Mouse (Mus musculus): Measurements from ENCODE around the gene Cadm1. TPM values are rescaled to one million over a fixed set of nuclear protein-coding genes. Genes with fewer than 3 reads are reported as not detected.

Gene Cadm1
- polyA plus RNA-seq, 1 experiment, result 92.2 TPM

GRCm38 (mm10) chr9:47749160-47749559, 219.2 kb downstream of the Cadm1 start:
- H3K4me1 ChIP-seq (ENCODE audit: control insufficient read depth, insufficient read depth, low read length), result no peaks in the 10 kb centered on the region
- TF ChIP-seq CTCF (IDR thresholded peaks at IDR 0.05; ENCODE audit: control insufficient read depth, insufficient read depth, insufficient replicate concordance, low read depth, low read length) (no peak), POLR2A (IDR thresholded peaks at IDR 0.05; ENCODE audit: control insufficient read depth, low read depth, low read length) (no peak)
- no peak overlapping the region for H3K4me3 ChIP-seq (ENCODE audit: control insufficient read depth, low read depth, low read length)
- H3K27me3 ChIP-seq (ENCODE audit: control insufficient read depth, insufficient read depth, low read length), result no peaks in the 10 kb centered on the region
- H3K36me3 ChIP-seq (ENCODE audit: control insufficient read depth, insufficient read depth, low read length), result no peaks in the 10 kb centered on the region
- no peak overlapping the region for H3K27ac ChIP-seq (ENCODE audit: control insufficient read depth, insufficient read depth, low read depth, low read length)

DNA sequence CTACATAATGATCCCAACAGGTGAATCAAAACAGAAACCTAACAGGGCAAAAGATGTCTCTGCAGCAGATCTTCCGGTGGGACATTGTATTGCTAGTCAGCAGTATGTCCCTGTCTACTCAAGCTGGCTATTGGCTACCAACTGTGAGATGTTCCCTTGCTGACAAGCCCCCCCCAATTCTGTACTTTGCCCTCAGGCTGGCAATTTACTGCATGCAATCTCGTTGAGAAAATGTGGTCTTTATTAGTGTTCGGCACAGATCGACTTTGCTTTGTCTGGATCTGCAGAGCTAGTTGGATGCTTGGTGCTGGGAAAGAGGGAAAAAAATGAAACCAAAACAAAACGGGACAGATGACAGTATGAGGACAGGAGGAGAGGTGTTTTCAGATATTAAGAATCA, 222.5 kb downstream of the Cadm1 start:
- Histone ChIP-seq H3K27ac (ENCODE audit: control insufficient read depth, insufficient read depth, low read depth, low read length) (no peak overlapping the region), H3K4me3 (ENCODE audit: control insufficient read depth, low read depth, low read length) (no peak overlapping the region), H3K27me3 (ENCODE audit: control insufficient read depth, insufficient read depth, low read length) (no peaks in the 10 kb centered on the region), H3K4me1 (ENCODE audit: control insufficient read depth, insufficient read depth, low read length) (no peaks in the 10 kb centered on the region), H3K36me3 (ENCODE audit: control insufficient read depth, insufficient read depth, low read length) (no peaks in the 10 kb centered on the region)
- no peak for TF ChIP-seq CTCF (IDR thresholded peaks at IDR 0.05; ENCODE audit: control insufficient read depth, insufficient read depth, insufficient replicate concordance, low read depth, low read length)
- no peak for TF ChIP-seq POLR2A (IDR thresholded peaks at IDR 0.05; ENCODE audit: control insufficient read depth, low read depth, low read length)

DNA sequence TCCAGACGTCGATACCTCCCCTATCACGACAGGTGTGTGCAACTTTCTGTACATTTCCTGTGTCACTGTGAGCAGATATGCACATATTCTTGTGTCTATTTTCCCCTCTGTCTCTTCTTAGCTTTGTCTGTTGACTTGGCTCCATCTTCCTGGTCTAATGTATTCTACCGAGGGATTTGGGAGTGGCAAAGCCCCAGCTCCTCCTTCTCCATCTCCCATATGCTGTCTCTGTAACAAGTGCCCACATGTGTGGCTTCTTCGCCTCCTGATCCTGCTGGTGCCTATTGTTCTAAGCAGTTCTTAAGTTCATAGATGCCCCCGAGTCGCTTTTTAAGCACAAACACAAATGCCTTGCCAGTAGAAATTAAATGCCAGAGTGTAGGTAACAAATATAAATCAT, 223.2 kb downstream of the Cadm1 start:
- no peak overlapping the region for H3K4me3 ChIP-seq (ENCODE audit: control insufficient read depth, low read depth, low read length)
- H3K27ac ChIP-seq (ENCODE audit: control insufficient read depth, insufficient read depth, low read depth, low read length), result no peak overlapping the region
- H3K27me3 ChIP-seq (ENCODE audit: control insufficient read depth, insufficient read depth, low read length), result no peaks in the 10 kb centered on the region
- no peaks in the 10 kb centered on the region for H3K4me1 ChIP-seq (ENCODE audit: control insufficient read depth, insufficient read depth, low read length)
- H3K36me3 ChIP-seq (ENCODE audit: control insufficient read depth, insufficient read depth, low read length), result no peaks in the 10 kb centered on the region
- TF ChIP-seq POLR2A (IDR thresholded peaks at IDR 0.05; ENCODE audit: control insufficient read depth, low read depth, low read length) (no peak), CTCF (IDR thresholded peaks at IDR 0.05; ENCODE audit: control insufficient read depth, insufficient read depth, insufficient replicate concordance, low read depth, low read length) (no peak)

- no peak for TF ChIP-seq CTCF (IDR thresholded peaks at IDR 0.05; ENCODE audit: control insufficient read depth, insufficient read depth, insufficient replicate concordance, low read depth, low read length)
- no peak for TF ChIP-seq POLR2A (IDR thresholded peaks at IDR 0.05; ENCODE audit: control insufficient read depth, low read depth, low read length)
- Histone ChIP-seq H3K4me3 (ENCODE audit: control insufficient read depth, low read depth, low read length) (no peak overlapping the region), H3K27ac (ENCODE audit: control insufficient read depth, insufficient read depth, low read depth, low read length) (no peak overlapping the region), H3K27me3 (ENCODE audit: control insufficient read depth, insufficient read depth, low read length) (no peaks in the 10 kb centered on the region), H3K4me1 (ENCODE audit: control insufficient read depth, insufficient read depth, low read length) (no peaks in the 10 kb centered on the region), H3K36me3 (ENCODE audit: control insufficient read depth, insufficient read depth, low read length) (no peaks in the 10 kb centered on the region)
Measured at GRCm38 (mm10) chr9:47755119-47755518, 225.1 kb downstream of the Cadm1 start.

GRCm38 (mm10) chr9:47757798-47758197, 227.8 kb downstream of the Cadm1 start:
- Histone ChIP-seq H3K4me1 (ENCODE audit: control insufficient read depth, insufficient read depth, low read length) (no peaks in the 10 kb centered on the region), H3K27me3 (ENCODE audit: control insufficient read depth, insufficient read depth, low read length) (no peaks in the 10 kb centered on the region), H3K27ac (ENCODE audit: control insufficient read depth, insufficient read depth, low read depth, low read length) (no peak overlapping the region), H3K36me3 (ENCODE audit: control insufficient read depth, insufficient read depth, low read length) (no peaks in the 10 kb centered on the region), H3K4me3 (ENCODE audit: control insufficient read depth, low read depth, low read length) (no peak overlapping the region)
- TF ChIP-seq POLR2A (IDR thresholded peaks at IDR 0.05; ENCODE audit: control insufficient read depth, low read depth, low read length) (no peak), CTCF (IDR thresholded peaks at IDR 0.05; ENCODE audit: control insufficient read depth, insufficient read depth, insufficient replicate concordance, low read depth, low read length) (no peak)

GRCm38 (mm10) chr9:47758320-47758719, 228.3 kb downstream of the Cadm1 start:
- no peak overlapping the region for H3K4me3 ChIP-seq (ENCODE audit: control insufficient read depth, low read depth, low read length)
- TF ChIP-seq CTCF (IDR thresholded peaks at IDR 0.05; ENCODE audit: control insufficient read depth, insufficient read depth, insufficient replicate concordance, low read depth, low read length) (no peak), POLR2A (IDR thresholded peaks at IDR 0.05; ENCODE audit: control insufficient read depth, low read depth, low read length) (no peak)
- H3K4me1 ChIP-seq (ENCODE audit: control insufficient read depth, insufficient read depth, low read length), result no peaks in the 10 kb centered on the region
- H3K27me3 ChIP-seq (ENCODE audit: control insufficient read depth, insufficient read depth, low read length), result no peaks in the 10 kb centered on the region
- no peaks in the 10 kb centered on the region for H3K36me3 ChIP-seq (ENCODE audit: control insufficient read depth, insufficient read depth, low read length)
- H3K27ac ChIP-seq (ENCODE audit: control insufficient read depth, insufficient read depth, low read depth, low read length), result no peak overlapping the region

DNA sequence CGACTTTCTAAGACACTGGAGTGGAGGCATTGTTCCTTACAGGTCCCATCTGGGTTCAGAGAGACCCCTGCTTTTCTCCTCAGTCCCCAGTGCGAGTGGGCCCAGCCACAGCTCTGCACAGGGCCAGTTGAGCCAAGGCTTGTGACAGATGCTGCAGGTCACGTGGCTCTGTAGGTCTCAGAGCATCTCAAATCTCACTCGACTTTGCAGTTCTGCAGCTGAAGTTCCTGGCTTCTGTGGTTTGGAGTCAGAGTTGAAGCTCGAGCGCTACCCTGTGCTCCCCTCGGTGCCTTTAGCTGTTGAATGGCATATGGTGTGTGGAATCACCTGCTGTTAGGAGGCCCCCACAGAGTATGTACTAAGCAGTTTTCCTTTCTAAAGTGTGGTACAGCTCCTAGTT, 229.8 kb downstream of the Cadm1 start:
- TF ChIP-seq POLR2A (IDR thresholded peaks at IDR 0.05; ENCODE audit: control insufficient read depth, low read depth, low read length), result no peak
- no peak for TF ChIP-seq CTCF (IDR thresholded peaks at IDR 0.05; ENCODE audit: control insufficient read depth, insufficient read depth, insufficient replicate concordance, low read depth, low read length)
- no peaks in the 10 kb centered on the region for H3K36me3 ChIP-seq (ENCODE audit: control insufficient read depth, insufficient read depth, low read length)
- no peak overlapping the region for H3K4me3 ChIP-seq (ENCODE audit: control insufficient read depth, low read depth, low read length)
- no peaks in the 10 kb centered on the region for H3K4me1 ChIP-seq (ENCODE audit: control insufficient read depth, insufficient read depth, low read length)
- no peak overlapping the region for H3K27ac ChIP-seq (ENCODE audit: control insufficient read depth, insufficient read depth, low read depth, low read length)
- H3K27me3 ChIP-seq (ENCODE audit: control insufficient read depth, insufficient read depth, low read length), result no peaks in the 10 kb centered on the region

DNA sequence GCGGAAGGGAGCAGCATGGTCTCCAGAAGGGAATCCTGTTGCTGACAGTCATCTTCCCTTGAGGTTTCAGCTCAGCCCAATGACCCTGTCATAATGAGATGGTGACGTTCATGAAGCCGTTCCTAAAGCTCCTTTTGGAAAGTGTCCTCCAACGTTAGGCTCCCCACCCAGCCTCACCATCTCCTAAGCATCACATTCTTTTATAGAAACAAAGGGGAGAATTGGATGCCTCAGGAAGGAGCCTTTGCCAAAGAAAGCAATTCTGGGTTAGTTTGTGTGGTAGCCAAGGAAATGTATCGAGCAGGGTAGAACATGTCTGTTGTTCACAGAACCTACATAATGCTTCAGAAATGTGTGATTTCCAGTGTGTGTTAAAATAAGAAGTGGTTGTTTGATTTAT, 231.6 kb downstream of the Cadm1 start:
- TF ChIP-seq POLR2A (IDR thresholded peaks at IDR 0.05; ENCODE audit: control insufficient read depth, low read depth, low read length), result no peak
- TF ChIP-seq CTCF (IDR thresholded peaks at IDR 0.05; ENCODE audit: control insufficient read depth, insufficient read depth, insufficient replicate concordance, low read depth, low read length), result no peak
- Histone ChIP-seq H3K27me3 (ENCODE audit: control insufficient read depth, insufficient read depth, low read length) (no peaks in the 10 kb centered on the region), H3K4me1 (ENCODE audit: control insufficient read depth, insufficient read depth, low read length) (no peaks in the 10 kb centered on the region), H3K27ac (ENCODE audit: control insufficient read depth, insufficient read depth, low read depth, low read length) (no peak overlapping the region), H3K36me3 (ENCODE audit: control insufficient read depth, insufficient read depth, low read length) (no peaks in the 10 kb centered on the region), H3K4me3 (ENCODE audit: control insufficient read depth, low read depth, low read length) (no peak overlapping the region)

Data from testis, adult 2 months (tissue).